Mouse (Mus musculus) ovary, postnatal 10 days (tissue): ENCODE measurements around the gene Gm21244.
"Not testable (repeated sequence)": the region's sequence is repeated elsewhere in the genome, so short reads cannot be mapped to it uniquely, and the experiment has no call there.

Experiments used
- DNase-seq: peaks from one replicate; pipeline ENCODE4 v3.0.0; 2022; ENCODE audit warnings: low spot score

Gm21244 gene

GRCm38 (mm10) chrY:7169193-7169592, at the start of gene Gm21244:
TSS of gene Gm21244 (minus strand) at chrY:7169293.
- DNase-seq: not testable (repeated sequence)
